ENCODE assay signal across 8 mouse cellular contexts in the genomic region with DNA sequence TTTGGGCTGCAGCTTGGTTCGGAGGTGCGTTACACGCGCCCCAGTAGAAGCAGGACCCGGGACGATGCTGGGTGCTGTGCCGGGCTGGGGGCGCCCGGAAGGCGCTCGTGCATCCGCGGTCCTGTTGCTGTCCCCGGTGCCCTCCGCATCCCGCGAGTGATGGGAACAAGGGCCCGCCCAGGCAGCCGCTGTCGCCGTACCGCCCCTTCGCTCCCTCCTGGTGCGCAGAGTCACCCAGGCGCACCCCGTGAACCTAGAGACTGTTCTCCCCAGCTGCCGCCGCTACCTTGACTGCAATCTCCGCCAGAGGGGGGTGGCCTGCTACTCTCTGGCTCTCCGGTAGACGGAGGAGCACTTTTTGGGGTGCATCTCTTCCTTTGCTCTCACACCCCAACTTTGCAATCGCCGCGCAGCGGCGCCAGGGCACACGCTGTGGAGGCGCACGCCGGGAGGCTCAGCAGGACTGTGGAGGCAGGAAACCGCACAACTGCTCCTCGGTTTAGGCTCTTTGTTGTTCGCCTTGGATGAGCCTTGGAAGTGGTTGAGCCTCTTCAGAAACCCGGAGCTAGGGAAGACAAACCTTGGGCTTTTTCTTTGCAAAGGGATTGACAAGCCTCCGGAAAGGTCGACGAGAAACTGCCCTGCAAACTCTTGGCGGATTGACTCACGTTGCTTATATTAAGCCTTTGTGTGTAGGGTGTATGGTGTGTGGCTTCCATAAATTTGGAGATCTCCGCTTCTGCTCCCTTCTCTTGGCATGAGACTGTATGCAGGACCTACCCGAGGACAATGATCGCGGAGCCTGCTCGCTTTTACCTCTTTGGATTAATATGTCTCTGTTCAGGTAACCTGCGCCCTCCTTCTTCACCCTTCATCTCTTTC.
DNase-seq lines count a peak whose midpoint lies in the region; ATAC-seq and TF ChIP-seq lines count a peak whose summit lies in the region.

No protein-coding gene starts in this region.

- no peaks in the 10 kb centered on the region for H3K27me3 ChIP-seq in embryonic facial prominence, embryonic 11.5 days (ENCODE audit: control insufficient read depth, insufficient read depth, low read length)
- 0 out of 2 replicates have a peak, but pooled peaks cover 3% of the 10 kb centered on the region for H3K27me3 ChIP-seq in heart, adult 2 months (ENCODE audit: control insufficient read depth, insufficient read depth, low read length)
- no peaks in the 10 kb centered on the region for H3K27me3 ChIP-seq in midbrain, embryonic 11.5 days (ENCODE audit: control insufficient read depth, insufficient read depth, low read length)

- no peak for TF ChIP-seq POLR2A in heart, adult 2 months (IDR thresholded peaks at IDR 0.05; ENCODE audit: insufficient read depth, low read depth, low read length)

- under 1% methylated on average over 55 of the region's 55 CpGs for WGBS in embryonic facial prominence, embryonic 11.5 days
- under 1% methylated on average over 55 of the region's 55 CpGs for WGBS in heart, adult 2 months
- WGBS in midbrain, embryonic 11.5 days: under 1% methylated on average over 55 of the region's 55 CpGs

- H3K4me3 ChIP-seq in embryonic facial prominence, embryonic 11.5 days (ENCODE audit: low read depth, low read length): peak overlapping the region; percentile 90
- H3K4me3 ChIP-seq in heart, adult 2 months: peak overlapping the region; percentile 57
- peak overlapping the region; percentile 56 for H3K4me3 ChIP-seq in midbrain, embryonic 11.5 days (ENCODE audit: low read depth, low read length)

- no peaks in the 10 kb centered on the region for H3K36me3 ChIP-seq in embryonic facial prominence, embryonic 11.5 days (replicated peaks; ENCODE audit: control insufficient read depth, insufficient read depth, low read depth, low read length)
- no peaks in the 10 kb centered on the region for H3K36me3 ChIP-seq in heart, adult 2 months (ENCODE audit: control insufficient read depth, insufficient read depth, low read length)
- no peaks in the 10 kb centered on the region for H3K36me3 ChIP-seq in midbrain, embryonic 11.5 days (ENCODE audit: control insufficient read depth, insufficient read depth, low read length)

- ATAC-seq in embryonic facial prominence, embryonic 11.5 days (replicated peaks; ENCODE audit: insufficient number of reproducible peaks, low FRiP score, low TSS enrichment, low read depth): peak; percentile 76
- ATAC-seq in midbrain, embryonic 11.5 days (ENCODE audit: low FRiP score): peak; percentile 86

- no peaks in the 10 kb centered on the region for H3K9me3 ChIP-seq in embryonic facial prominence, embryonic 11.5 days (replicated peaks; ENCODE audit: control insufficient read depth, low read length)
- no peaks in the 10 kb centered on the region for H3K9me3 ChIP-seq in midbrain, embryonic 11.5 days (ENCODE audit: control insufficient read depth, low read length)

- peak overlapping the region; percentile 94 for H3K27ac ChIP-seq in embryonic facial prominence, embryonic 11.5 days (replicated peaks; ENCODE audit: low read depth, low read length)
- peak overlapping the region; percentile 75; the same call in 1 of the 2 replicates for H3K27ac ChIP-seq in heart, adult 2 months
- peak overlapping the region; percentile 68 for H3K27ac ChIP-seq in midbrain, embryonic 11.5 days (ENCODE audit: low read depth, low read length)

- TF ChIP-seq EP300 in heart, adult 2 months (IDR thresholded peaks at IDR 0.05; ENCODE audit: insufficient read depth, low read depth, low read length): no peak

- H3K4me1 ChIP-seq in embryonic facial prominence, embryonic 11.5 days (ENCODE audit: control insufficient read depth, insufficient read depth, low read length): no peaks in the 10 kb centered on the region
- H3K4me1 ChIP-seq in heart, adult 2 months (ENCODE audit: control insufficient read depth, insufficient read depth, low read length): no peaks in the 10 kb centered on the region
- peaks cover 11% of the 10 kb centered on the region for H3K4me1 ChIP-seq in midbrain, embryonic 11.5 days (ENCODE audit: control insufficient read depth, insufficient read depth, low read length)

- peak overlapping the region; percentile 89 for H3K9ac ChIP-seq in embryonic facial prominence, embryonic 11.5 days (replicated peaks; ENCODE audit: low read length)
- H3K9ac ChIP-seq in heart, adult 2 months (ENCODE audit: low read depth, low read length): peak overlapping the region; percentile 30
- H3K9ac ChIP-seq in midbrain, embryonic 11.5 days (ENCODE audit: low read length): peak overlapping the region; percentile 78

- H3K4me2 ChIP-seq in embryonic facial prominence, embryonic 11.5 days (ENCODE audit: low read depth, low read length): peak overlapping the region; percentile 46
- peak overlapping the region; percentile 57 for H3K4me2 ChIP-seq in midbrain, embryonic 11.5 days

- intact Hi-C loops in heart, adult 2 months (cut with DNase I): loop anchor here (5.0 kb wide), 1 partner anchor 314 kb away; no protein-coding TSS in a partner anchor
- intact Hi-C loops in left cerebral cortex, postnatal 4 days (cut with DNase I): loop anchor here (5.0 to 10.0 kb wide), 2 partner anchors 309 to 314 kb away; no protein-coding TSS in a partner anchor

- H3K79me2 ChIP-seq in heart, adult 2 months (replicated peaks; ENCODE audit: control insufficient read depth, insufficient read depth, low read length): no peaks in the 10 kb centered on the region

- peak; percentile 77 for DNase-seq in adrenal gland, postnatal 10 days
- peak; percentile 60 for DNase-seq in embryonic facial prominence, embryonic 11.5 days (ENCODE audit: low spot score)
- DNase-seq in heart, adult 2 months: peak; percentile 51 to 59
- peak; percentile 12 for DNase-seq in kidney, adult 18-20 months
- peak; percentile 44 for DNase-seq in left cerebral cortex, postnatal 4 days
- peak; percentile 97 for DNase-seq in midbrain, embryonic 11.5 days (ENCODE audit: low spot score, missing footprints)
- peak; percentile 6 for DNase-seq in skeletal muscle tissue, adult 2 months (ENCODE audit: low read depth, low spot score)
- no peak for DNase-seq in MN1 (ENCODE audit: low spot score)

- 0 out of 2 replicates have a peak, but pooled peaks have one; percentile 8 for TF ChIP-seq CTCF in heart, adult 2 months (IDR thresholded peaks at IDR 0.05)

Comparison
In these comparisons a context has a peak if more than half of its experiments do, and no peak if none do; other contexts are left out.
1. H3K9ac ChIP-seq: peak in every context shown above with its lines; median percentile 89 in embryonic facial prominence, embryonic 11.5 days; 78 in midbrain, embryonic 11.5 days; 30 in heart, adult 2 months.